Mouse (Mus musculus) left cerebral cortex, postnatal 4 days (tissue): ENCODE measurements at regions not wholly inside any gene's neighbourhood (a gene's known extent, or its start where the extent isn't known, plus 50 kb on each side); places are given as distances from the start of the nearest gene placed in this dataset.

Experiments used
- DNase-seq: peaks from one replicate; pipeline ENCODE4 v3.0.0-alpha.2; 2022
- intact Hi-C: fragments of 180-260 bp; cut with DNase I; formaldehyde crosslinking; loops from one replicate; pipeline ENCODE4 v1.15.1; 2025

DNA sequence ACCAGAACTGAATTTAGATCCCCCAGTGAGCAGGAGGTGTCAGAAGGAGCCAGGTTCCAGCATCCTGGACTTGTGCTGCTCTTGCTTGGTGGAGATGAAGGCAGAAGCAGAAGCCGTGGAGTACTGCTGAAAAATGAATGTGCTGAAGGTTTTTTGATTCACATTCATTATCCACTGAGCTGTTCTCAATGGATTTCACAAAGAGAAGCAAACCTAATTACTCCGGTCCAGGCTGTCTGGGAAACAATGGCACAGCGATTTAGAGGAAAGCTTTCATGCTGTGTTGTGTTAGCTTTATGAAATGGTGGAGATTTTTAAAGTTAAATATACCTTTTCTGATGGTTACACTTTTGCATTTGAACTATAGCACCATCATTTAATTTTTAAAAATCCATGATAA is 535.3 kb upstream of the Adgrl3 start:
- intact Hi-C loops, result no loop called here
- DNase-seq, result no peak

DNA sequence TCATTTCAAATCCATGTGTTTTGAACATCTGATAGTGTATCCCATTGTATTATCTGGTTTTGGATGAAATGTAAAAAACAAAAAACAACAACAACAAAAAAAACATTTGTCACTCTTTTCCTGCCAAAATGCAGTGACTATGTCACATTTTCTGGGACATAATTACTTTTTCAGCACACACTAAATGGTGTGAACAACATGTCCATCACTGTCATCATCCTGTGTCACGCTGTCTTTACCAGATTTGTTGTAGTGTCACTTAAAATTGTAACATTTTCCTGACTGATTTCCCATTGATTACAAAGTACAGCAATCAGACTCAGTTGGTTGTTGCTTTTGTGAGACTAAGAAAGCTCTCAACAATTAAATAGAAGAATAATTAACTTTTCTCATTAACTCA is 531.6 kb upstream of the Adgrl3 start:
- intact Hi-C loops, result no loop called here
- DNase-seq, result no peak

GRCm38 (mm10) chr5:80508672-80509071 is 511.3 kb upstream of the Adgrl3 start:
- peak; percentile 70 for DNase-seq
- intact Hi-C loops, result no loop called here

- DNase-seq, result no peak
- intact Hi-C loops, result no loop called here
Observed at GRCm38 (mm10) chr5:80539997-80540396, 479.9 kb upstream of the Adgrl3 start.

- intact Hi-C loops, result no loop called here
- no peak for DNase-seq
Observed at GRCm38 (mm10) chr5:80551673-80552072, 468.3 kb upstream of the Adgrl3 start.

DNA sequence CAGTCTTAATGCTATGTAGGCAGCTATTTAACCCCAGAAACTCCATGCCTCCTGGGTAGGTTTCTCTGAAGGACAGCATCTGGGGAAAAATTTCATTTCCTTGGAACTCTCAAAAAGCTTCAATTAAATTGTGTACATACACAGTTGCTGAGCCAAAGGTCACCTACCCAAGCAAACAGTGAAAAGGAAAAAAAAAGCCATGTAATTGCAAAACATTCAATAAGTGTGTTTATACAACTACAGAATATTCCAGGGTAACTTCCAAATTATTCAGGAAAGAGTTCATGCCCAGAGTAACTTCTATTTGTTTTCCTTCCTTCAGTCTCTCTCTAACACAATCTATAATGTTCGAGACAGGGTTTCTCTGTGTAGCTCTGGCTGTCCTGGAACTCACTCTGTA is 441.2 kb upstream of the Adgrl3 start:
- DNase-seq, result no peak
- intact Hi-C loops, result no loop called here

DNA sequence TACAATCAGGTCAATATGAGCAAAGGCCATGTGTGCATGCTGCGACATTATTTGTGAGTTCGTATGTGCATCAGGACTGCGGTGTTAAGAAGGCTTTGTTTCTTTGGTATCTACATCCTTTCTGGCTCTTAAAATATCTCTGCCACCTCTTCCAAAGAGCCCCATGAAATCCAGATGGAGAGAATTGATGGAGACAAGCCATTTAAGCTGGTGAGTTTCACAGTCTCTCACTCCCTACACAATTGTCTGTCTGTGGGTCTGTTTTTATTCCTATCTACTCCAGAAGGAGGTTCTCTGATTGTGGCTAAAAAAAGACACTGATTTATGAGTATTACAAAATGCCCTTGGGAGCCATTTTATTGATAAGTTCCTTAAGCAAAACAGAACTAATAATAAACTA is 408.4 kb upstream of the Adgrl3 start:
- no peak for DNase-seq

GRCm38 (mm10) chr5:80627225-80627624 is 392.7 kb upstream of the Adgrl3 start:
- DNase-seq, result peak; percentile 5
- intact Hi-C loops, result no loop called here

More for the DNA sequence above, 408.4 kb upstream of the Adgrl3 start:
- intact Hi-C loops, result no loop called here

- intact Hi-C loops, result no loop called here
- no peak for DNase-seq
Observed at GRCm38 (mm10) chr5:80659043-80659442, 360.9 kb upstream of the Adgrl3 start.

DNA sequence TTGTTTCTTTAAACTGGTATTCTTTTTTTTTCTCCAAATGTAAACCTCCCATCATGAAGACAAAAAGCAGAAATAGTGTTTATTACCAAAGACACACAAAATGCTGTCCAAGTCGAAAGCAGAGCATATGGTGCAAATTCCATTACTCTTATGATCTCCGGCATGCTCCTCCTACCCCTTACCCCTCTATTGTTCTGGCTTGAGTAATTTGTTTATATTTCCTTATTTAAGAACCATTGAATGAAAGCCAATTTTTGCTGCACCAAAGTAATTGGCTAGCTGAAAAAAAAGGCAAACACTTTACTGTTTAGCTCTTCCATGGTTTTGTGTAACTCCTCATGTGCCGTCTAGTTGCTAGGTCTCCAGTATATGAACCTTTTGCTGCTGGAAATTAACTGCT is 360.4 kb upstream of the Adgrl3 start:
- DNase-seq, result no peak
- intact Hi-C loops, result no loop called here

GRCm38 (mm10) chr5:80670258-80670947 is 349.5 kb upstream of the Adgrl3 start:
- intact Hi-C loops, result no loop called here
- DNase-seq, result no peak

DNA sequence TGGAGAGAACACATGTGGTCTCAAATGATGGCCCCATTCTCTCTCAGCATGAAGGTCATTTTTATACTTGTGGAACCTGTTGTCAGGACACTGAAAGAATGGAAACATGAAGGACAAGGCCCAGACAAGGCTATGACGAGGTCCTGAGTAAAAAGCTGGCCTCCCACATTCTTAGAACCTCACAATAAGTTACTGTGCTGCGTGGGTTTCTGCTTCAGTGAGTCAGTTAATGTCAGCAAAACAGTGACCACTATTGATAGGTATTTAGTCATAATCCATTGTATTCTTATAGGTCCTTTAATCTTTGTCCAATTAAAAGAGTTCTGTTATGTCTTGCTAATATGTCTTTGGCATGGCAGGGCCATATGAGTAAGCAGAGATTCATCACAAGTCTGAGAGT is 336.5 kb upstream of the Adgrl3 start:
- DNase-seq, result no peak
- intact Hi-C loops, result no loop called here

GRCm38 (mm10) chr5:80700848-80701247 is 319.1 kb upstream of the Adgrl3 start:
- peak; percentile 25 for DNase-seq
- intact Hi-C loops, result no loop called here

DNA sequence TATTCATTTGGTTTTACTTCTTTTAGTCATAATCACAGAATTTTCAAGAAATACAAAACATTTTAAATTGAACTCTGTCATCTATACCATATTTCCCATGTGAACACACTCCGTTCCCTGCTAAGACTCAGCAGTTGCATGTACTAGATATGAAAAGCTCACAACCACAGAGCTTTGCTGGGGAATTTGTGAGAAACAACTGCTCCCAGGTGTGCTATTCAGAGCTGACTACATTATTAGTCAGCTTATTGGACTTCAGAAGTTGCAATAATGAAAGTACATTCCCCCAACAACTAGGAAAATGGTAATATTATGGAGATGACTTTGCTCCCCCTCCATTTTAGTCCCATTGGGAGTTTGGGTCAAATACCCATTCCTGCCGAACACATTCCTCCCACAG is 315.2 kb upstream of the Adgrl3 start:
- intact Hi-C loops, result no loop called here
- DNase-seq, result no peak

GRCm38 (mm10) chr5:80706645-80707056 is 313.3 kb upstream of the Adgrl3 start:
- intact Hi-C loops, result no loop called here
- DNase-seq, result no peak
